Mouse (Mus musculus) adrenal gland, postnatal 4 days (tissue): ENCODE measurements around the gene Doc2a. TPM values are rescaled to one million over a fixed set of nuclear protein-coding genes. Genes with fewer than 3 reads are reported as not detected.

Source experiments
- DNase-seq, 2 experiments: peaks; one replicate each; pipeline ENCODE4 v3.0.0; 2021 to 2022; ENCODE audit warnings: low spot score in 2 of 2, mixed read lengths in 2 of 2
- long read RNA-seq, 2 experiments: library from polyadenylated mRNA; stranded (forward); transcript quantifications; one replicate each; pipeline ENCODE4 v2.0.0; 2021
- total RNA-seq, 2 experiments: library from RNA; stranded (reverse); gene quantifications; 2 replicates each; pipeline ENCODE4 v1.2.3; 2021

Gene Doc2a
- 1 to 10 TPM; 3.1 to 3.6 TPM for total RNA-seq
- long read RNA-seq, experiment 1: 0 reads
- long read RNA-seq, experiment 2, partial matches to known transcripts: 1 of 8 reads
- long read RNA-seq, experiment 2, other reads (novel, unspliced or antisense): 6 of 8 reads

DNA sequence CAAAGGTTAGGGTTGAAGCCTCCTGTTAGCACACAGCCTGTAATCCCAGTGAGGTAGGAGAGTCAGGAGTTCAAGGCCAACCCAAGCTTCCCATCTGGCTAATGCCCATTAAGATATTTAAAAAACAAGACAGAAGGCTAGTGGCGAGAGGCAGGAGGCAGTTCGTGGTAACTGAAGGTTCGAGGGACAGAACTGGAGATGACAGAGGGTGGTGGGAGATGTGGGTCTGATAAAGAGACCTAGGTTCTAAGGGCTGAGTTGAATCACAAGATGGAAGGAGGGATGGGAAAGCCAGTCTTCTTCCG, at the start of gene Doc2a:
Gene Doc2a, plus strand, starts transcription at position 301 of the 305 bp plus-strand sequence.
- no peak for DNase-seq

DNA sequence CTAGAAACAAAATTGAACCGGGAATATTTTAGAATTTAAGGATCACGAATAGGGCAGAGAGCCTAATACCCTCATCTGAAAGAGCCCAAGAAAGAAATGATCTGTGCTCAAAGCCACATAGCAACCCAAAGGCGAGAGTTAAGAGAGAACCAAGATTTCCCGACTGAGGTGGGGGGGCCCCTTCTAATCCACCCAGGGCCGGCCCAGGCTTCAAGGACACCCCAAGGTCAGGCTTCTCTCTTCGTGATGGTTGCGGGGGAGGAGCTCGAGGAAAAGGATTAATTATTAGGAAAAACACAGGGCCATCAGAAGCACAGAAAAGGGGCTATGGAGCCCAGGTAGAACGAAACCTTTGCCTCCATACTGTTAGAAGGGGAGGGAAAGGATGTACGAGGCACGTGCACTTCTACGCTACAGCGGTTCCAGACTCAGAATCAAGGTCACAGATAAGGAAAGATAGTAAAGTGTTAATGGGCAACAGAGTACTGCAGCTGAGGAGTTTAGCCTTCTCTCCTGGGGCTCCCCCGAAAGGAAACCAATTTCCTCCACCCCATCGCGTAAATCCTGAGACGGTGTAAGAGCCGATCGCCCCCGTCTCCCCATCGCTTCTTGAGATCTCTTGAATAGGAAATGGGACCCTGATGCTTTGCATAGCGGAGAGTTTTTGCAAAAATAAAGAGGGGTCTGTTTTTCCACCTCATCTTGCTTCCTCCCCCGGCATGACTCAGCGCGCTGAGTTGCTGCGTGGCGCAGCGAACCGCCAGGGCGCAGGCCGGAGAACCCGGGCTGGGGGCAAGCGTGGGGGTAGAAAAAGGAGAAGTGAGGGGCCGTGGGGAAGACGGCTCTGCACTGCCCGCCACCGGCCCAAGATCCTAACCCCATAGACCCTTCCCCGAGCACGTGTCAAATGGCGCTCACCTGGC, 48.8 kb upstream of the Doc2a start:
- DNase-seq: no peak

DNA sequence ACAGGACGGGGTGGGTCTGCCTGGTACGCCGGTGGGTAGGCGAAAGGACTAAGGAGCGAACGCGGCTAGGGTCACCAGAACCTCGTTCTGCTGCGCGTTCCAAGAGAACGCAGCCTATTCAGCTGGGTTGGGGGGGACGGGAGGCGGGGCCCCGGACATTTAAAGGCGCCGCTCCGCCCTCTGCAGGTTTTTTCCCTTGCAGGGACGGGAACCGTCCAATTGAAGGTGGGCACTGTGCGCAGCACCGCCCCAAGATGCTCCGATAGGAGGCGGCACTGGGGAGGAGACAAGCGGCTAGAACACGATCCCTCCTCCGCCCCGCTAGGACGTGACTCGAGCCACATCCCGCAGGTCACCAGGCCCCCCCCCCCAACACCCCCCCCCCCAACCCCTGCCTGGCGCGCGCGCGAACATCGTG, 48.2 kb upstream of the Doc2a start:
- peak; percentile 91 to 95 for DNase-seq

DNA sequence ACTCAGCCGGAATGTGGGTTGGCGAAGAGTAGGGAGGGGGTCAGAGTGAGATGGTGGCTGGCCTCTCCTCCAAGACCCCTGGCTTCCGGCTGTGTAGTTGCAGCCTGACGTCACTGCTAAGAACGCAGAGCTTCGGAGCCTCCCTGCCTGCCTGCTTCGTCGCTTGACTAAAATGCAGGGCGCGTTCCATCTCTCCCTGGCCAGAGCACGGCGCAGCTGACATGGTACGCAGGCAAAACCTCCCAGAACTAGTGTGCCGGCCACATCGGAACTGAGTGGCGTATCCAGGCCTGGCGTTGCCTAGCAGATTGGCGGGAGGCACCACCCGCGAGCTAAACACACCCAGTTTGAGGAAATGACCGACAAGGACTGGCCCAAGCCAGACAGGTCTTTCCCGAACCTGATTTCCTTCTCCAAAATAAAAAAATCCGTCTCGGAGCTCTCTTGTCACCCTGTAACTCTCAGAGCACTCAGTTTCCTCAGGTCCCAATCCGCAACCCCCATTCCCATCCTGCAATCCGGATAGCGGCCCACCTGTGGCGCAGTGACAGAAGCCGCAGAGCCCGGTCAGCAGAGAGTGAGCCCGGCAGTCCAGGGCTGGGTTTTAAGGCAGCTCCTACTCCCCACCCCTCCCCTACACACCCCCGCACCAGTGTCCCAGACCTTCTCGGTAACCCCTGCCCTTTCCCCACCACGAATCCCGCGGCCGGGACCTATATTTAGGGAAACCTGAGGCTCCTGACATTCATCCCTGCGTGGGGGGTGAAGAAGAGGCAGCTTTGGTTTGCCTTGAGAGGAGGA, 47.5 kb upstream of the Doc2a start:
- DNase-seq: no peak

DNA sequence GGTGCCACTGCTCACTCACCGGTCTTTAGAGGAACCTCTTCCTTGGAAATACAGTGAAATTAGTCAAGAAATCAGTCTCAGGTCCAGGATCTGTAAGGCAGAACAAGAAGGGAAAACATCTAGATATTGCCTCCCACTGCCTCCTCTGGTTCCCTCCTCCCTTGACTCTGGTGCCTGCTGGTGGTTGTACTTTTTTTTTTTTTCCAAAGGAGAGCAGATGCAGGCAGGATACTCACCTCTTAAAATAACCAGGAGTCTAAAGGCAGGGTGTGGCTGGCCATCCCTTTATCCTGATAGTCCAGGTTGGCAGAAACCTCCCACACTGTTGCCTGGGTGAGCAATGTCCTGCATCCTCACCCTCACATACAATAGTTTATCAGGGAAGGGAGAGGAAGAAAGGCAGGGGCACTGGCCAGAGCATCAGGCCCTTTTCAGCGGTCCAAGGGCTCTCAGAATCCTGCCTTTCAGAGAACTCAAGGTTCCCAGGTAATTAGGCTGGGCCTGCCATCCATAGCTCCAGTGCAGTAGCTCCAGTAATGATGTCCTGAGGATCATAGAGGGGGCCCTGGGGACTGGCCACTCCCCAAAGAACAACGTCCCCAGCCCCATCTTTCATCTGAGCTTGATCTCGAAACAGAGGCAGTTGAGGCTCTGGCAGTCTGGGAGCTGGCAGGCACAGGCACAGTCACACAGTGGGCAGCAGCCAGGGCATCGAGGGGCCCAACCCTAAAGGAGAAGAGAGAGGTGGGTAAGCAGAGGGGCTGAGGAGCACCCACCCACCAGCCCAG, 46.8 kb upstream of the Doc2a start:
- no peak for DNase-seq

DNA sequence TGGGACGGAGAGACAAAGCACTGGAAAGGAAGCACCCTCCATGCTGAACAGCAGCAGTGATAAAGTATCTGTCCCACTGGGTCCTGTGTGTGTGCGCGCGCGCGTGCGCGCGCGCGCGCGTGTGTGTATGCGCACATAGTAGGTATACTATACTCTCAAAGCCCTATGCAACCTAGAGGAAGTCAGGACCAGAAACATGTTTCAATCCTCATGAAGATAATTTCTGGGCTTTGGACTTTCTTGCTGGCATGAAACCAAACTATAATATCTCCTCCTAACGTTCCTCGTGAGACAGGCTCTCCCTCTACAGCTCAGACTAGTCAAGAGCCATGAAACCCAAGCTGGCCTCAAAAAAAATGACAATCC, 46.2 kb upstream of the Doc2a start:
- no peak for DNase-seq

DNA sequence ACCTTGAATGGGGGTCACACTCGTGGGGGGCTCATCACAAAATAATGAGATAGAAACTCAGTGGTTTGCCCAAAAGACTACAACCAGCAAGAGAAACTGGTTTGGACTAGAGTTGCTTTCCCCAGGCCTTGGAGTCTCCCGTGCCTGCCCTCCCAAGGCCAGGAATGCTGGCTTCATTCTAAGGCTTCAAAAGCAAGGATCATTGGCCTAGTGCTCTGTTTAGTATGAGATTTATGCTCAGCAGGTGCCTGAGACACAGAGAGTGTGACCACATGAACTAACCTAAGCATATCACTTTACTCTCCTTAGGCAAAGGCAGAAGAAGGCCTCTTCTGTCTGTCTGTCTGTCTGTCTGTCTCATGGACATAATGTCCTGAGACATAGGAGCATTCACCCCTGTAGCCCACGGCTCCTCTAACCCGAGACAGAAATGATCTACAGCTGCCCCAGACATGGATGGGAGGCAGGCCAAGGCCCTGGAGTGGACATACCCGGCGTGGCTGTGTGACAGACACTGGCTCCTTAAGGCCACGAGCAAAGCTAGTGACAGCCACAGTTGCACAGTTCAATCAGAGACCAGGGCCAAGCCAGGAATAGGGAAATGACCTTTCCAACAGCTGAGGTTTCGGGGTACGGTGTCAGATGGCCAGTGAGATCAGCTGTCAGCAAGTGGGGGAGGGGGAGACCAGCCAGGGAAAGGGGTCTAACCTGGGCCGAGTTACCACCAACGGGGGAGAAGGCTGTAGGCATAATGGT, 44.9 kb upstream of the Doc2a start:
- DNase-seq: no peak

DNA sequence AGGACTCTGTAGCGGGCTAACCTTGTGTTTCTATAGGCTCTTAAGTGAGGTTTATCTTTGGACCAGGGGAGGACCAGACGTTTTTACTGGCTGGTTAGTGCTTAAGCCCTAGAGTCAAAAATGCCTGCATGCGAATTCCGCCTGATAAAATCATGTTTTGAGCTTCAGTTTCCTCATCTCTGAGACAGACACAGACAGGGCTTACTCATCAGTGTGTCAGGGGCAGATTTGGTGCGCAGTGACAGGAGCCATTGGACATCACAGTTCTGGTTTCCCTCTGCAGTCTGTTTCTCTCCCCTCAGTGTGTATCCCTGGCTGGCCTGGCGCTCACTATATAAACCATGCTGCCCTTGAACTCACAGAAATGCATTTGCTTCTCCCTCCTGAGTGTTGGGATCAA, 44.0 kb upstream of the Doc2a start:
- DNase-seq: no peak

DNA sequence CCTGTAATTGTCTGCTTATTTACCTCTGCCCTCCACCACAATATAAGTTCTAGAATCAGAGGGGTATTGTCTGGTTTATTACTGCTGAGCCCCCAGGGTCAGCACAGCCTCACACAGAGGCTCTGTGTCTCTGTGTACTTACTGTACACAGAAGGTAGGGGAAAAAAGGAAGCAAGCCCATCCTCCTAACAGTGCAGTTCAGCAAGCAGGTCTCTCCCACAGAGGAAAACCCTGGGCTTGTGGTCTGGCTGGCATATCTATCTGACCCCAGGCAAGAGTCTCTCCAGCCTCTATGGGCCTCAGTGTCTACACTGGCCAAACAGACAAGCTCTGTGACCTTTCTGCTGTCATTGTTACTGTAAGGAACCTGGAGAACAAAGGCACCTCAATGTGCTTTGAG, 43.5 kb upstream of the Doc2a start:
- no peak for DNase-seq

DNA sequence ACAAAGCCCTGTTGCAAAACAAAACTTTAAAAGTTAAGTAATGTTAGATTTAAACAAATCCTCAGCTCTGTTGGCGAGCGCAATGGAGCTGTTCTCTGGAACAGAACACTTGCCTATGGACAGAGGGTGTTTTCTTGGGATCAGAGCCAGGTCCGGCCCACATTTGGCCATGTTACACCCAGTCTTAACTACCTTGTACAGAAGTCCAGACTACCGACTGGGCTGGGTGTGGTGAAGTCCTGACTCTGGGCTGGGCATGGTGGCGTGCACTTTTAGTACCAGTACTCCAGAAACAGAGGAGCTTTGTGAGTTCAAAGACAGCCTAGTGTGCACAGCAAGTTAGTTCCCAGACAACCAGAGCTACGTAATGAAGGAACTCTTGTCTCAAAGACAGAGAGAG, 40.3 kb upstream of the Doc2a start:
- no peak for DNase-seq

DNA sequence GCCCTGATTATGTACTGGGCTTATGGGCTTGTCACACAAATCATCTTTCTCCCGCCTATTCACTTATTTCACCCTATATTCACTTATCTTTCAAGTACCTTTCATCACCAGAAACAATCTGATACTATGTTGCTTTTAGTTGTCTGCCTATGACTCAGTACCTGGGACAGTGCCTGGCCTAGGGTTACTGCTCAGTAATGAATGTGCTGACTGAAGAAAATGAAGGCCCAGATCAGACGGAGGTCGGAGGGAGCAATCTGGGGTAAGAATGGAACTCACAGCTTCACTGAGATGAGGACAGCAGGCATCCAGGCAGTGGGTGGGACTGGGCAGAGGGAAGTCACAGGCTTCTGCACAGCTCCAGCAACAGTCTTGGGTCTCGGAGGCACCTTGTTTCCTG, 39.8 kb upstream of the Doc2a start:
- DNase-seq: no peak

DNA sequence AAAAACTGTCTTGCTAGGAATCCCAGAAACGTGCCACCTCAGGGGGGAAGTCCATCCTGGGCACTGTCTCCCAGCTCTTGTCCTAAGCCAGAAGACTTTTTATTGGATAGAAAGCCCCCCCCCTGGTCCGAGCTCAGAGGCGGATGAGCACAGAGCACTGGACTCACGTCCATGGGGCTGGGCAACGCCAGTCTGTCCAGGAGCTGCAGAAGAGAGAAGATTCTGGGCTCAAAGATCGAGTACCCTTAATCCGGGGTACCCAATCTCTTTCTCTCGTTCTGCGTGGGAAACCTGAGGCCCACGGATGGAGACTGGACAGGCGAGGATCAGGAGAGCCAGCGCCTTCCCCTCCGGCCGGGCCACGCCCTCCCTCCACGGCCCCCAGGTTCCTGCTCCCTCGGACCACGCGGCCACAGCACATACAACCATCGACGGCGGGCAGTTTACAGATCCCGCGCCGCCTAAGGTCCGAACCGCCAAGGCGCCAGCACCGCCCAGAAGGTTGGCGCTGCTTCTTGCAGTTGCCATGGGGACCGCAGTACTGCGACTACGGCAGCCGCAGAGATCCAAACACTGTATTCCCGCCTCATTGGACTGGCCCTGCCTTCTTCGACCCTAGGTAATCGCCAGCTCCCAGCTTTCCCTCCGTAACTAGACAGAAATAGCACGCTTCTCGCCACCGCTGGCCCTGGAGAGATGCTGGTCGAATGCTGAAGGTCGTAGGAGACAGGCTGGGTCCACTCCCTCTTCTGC, 38.3 kb upstream of the Doc2a start:
- peak; percentile 62 to 72 for DNase-seq

DNA sequence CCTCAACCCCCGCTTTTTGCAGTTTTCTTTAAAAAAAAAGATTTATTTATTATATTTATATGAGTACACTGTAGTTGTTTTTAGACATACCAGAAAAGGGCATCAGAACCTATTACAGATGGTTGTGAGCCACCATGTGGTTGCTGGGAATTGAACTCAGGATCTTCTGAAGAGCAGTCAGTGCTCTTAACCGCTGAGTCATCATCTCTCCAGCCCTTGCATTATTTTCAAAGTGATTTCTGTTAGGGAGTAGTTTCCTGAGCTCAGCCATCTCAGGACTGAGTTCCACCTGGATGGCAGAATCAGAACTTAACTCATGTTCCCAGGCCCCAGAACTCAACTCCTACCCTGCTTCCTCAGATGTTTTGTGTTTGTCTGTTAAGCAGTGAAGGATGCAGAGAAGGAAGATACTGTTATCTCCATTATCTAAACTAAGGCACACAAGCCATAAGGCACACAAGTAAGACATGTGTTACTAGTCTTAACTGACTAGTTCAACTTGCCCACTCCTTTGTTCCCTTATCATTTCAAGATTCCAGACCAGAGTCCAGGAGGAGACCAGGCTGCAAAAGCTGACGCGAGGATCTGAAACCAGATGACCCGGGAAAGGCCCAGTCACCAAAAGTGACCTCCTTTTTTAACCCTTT, 37.4 kb upstream of the Doc2a start:
- no peak for DNase-seq

DNA sequence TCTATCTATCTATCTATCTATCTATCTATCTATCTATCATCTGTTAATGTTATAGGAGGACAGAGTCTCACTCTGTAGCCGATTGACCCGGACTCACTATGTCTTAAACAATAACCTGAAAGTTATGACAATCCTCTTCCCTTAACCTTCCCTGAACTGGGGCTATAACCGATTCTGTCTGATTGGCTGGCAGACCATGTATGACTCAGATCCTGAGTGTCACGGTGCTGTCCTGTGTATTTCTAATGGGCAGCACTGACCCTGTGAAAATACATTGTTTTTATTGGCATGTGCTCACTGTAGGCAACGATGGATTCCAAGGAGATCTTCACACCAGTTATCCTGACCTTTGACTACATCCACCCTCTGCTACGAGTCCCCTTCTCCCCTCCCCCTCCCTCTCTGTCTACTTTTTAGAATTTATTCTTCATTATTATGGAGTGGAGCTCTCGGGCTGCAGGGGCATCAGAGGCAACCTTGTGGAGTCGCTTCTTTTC, 31.4 kb upstream of the Doc2a start:
- no peak for DNase-seq

DNA sequence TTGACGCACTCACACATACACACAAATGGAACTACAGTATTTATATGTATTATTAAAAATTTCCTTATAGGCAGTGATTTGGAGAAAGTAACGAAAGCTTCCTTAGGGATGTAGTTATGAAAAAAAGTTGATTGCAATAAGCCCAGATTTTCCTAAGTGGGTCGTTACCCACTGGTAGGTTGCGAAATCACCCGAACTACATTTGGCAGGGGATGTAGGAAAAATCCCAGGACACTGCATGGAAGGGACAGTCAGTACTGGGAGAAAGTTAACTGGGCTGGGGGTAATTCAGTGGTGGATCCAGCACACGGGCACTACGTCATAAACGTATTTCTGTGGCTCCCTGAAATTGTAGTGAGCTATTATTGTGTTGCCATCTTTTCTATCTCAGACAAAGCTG, 30.7 kb upstream of the Doc2a start:
- DNase-seq: no peak

DNA sequence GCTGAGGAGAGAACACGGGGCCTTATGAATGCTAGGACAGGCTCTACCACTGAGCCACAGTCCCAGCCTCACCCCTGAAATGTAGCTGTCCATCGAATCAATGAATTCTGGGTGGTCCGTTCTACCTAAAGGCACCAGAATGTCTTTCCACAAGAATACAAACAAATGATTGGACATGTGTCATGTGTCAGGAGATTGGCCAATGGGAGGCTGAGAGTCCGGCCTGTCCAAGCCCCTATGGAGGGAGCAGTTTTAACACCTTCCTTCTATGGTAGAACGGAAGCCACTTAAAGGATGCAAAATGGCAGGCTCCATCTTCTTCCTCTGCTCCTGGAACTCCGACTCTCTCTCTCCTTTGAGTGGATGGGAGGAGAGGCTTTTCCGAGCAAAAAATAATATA, 29.6 kb upstream of the Doc2a start:
- no peak for DNase-seq

DNA sequence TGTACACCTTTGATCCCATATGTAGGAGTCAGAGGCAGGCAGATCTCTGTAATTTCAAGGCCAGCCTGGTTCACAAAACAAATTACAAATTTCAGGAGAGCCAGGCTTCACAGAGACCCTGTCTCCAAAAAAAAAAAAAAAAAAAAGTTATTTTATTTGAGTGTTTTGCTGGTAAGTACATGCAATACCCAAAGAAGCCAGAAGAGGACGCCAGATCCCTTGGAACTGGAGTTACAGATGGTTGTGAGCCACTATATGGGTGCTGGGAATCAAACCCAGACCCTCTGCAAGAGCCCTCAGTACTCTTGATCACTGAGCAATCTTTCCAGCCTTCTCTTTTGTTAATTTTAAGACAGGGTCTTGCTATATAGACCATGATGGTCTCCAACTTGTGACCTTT, 28.4 kb upstream of the Doc2a start:
- DNase-seq: no peak

DNA sequence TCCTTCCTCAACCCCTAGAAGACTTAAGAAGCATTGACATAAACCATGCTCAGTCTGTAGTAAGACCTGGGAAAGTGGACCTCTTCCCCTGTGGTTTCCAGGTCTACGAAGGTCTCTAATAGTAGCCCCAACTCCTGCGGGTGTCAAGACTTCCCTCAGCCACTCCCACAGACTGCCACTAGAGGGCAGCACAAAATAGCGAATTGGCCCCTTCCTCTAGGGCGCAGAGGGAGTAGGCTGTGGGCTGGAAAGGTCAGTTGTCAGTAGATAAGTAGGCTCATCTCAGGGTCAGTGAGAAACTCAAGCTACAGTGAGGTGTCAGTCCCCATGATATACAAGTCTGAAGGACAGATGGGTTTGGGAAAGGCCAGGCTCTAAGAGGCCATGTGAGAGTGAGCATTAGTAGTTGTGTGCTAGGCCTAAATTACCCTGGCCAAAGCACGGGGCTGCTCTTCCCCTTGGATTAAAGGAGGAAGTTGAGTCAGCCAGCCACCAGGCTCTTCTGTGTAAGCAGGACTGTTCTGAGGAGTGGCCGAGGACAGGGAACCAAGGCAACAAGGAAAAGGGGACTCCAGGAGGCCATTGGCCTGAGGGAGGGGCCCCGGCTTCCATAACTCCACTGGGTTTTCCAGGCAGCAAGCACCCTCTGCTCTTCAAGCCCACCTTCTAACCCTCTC, 25.2 kb upstream of the Doc2a start:
- peak; percentile 61 to 69 for DNase-seq

DNA sequence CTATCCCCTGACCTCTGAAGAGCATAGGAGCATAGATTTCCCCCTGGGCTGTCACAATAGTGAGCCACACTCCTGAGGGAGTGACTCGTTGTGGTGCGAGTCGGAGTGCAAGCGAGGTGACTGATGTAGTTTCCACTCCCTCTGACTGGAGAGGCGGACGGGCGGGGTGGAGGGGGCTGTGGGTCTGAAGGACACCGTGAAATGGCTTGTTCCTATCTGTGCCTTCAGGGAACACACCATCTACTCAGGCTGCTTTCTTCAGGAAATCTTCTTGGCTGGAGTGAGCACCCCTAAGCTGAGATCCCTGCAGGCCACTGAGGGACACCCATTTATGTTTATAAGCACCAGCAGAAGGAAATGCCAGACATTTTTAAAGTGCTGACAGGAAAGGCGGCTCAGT, 24.5 kb upstream of the Doc2a start:
- no peak for DNase-seq
